Mouse (Mus musculus) hindbrain, postnatal 0 days (tissue): ENCODE data around the gene Hddc3. TPM values are rescaled to one million over a fixed set of nuclear protein-coding genes. Genes with fewer than 3 reads are reported as not detected.

Experiments
- ATAC-seq: fragments of 200-750 bp; cut with Nextera tagmentation; 2 replicates; pipeline ENCODE4 v1.8.0; 2017; ENCODE audit warnings: mild to moderate bottlenecking, moderate TSS enrichment, moderate library complexity
- DNase-seq: peaks from one replicate; pipeline ENCODE4 v3.0.0-alpha.2; 2015; ENCODE audit warnings: low spot score
- H3K27ac ChIP-seq: fragments of 300-500 bp; sonication (generic); 2 replicates; pipeline ENCODE4 v1.5.1; 2014; ENCODE audit warnings: mild to moderate bottlenecking
- H3K27me3 ChIP-seq: fragments of 300-500 bp; sonication (generic); 2 replicates; pipeline ENCODE4 v1.6.1; 2014; ENCODE audit warnings: low read length, mixed read lengths; ENCODE audit not compliant: insufficient read depth
- H3K36me3 ChIP-seq: fragments of 300-500 bp; sonication (generic); 2 replicates; pipeline ENCODE4 v1.6.1; 2014; ENCODE audit warnings: low read length, mixed read lengths; ENCODE audit not compliant: insufficient read depth
- H3K4me1 ChIP-seq: fragments of 300-500 bp; sonication (generic); 2 replicates; pipeline ENCODE4 v1.6.1; 2014; ENCODE audit warnings: antibody characterized with exemption, low read length, mixed read lengths; ENCODE audit not compliant: insufficient read depth
- H3K4me2 ChIP-seq: fragments of 300-500 bp; sonication (generic); 2 replicates; pipeline ENCODE4 v1.6.1; 2014; ENCODE audit warnings: low read depth, mild to moderate bottlenecking, low read length, moderate library complexity, mixed read lengths
- H3K4me3 ChIP-seq: fragments of 300-500 bp; sonication (generic); 2 replicates; pipeline ENCODE4 v1.5.1; 2014; ENCODE audit warnings: low read length
- H3K9ac ChIP-seq: fragments of 300-500 bp; sonication (generic); replicated peaks from 2 replicates; pipeline ENCODE4 v1.6.1; 2014; ENCODE audit warnings: mild to moderate bottlenecking, low read length, moderate library complexity, mixed read lengths
- H3K9me3 ChIP-seq: fragments of 300-500 bp; sonication (generic); 2 replicates; pipeline ENCODE4 v1.6.1; 2016; ENCODE audit warnings: low read length, mixed read lengths
- CTCF ChIP-seq: IDR thresholded peaks from 2 replicates; pipeline ENCODE4 v1.5.1; 2016; ENCODE audit warnings: antibody characterized with exemption, control low read depth, low read depth
- WGBS: fragments of 180-500 bp; shearing (Covaris S2); extraction: QIAGEN DNeasy Blood & Tissue Kit; methylation state at CpG from one replicate; pipeline ENCODE4 v1.1.7; 2014; 5-methylcytosine and 5-hydroxymethylcytosine counted together
- polyA plus RNA-seq: library from polyadenylated mRNA; unstranded; fragments of >200 nt; fragmentation: Nextera tagmentation; extraction: Ambion mirVana; gene quantifications from 2 replicates; pipeline ENCODE4 v1.2.1, GENCODE M21; 2015
- total RNA-seq: library from RNA; depleted of rRNA; stranded (reverse); fragments of >200 nt; gene quantifications from 2 replicates; pipeline ENCODE4 v1.2.3, GENCODE M21; 2014

Hddc3 gene
- total and polyA plus RNA-seq, 2 experiments from 2014 or later = 15.5 to 32.2 TPM

DNA sequence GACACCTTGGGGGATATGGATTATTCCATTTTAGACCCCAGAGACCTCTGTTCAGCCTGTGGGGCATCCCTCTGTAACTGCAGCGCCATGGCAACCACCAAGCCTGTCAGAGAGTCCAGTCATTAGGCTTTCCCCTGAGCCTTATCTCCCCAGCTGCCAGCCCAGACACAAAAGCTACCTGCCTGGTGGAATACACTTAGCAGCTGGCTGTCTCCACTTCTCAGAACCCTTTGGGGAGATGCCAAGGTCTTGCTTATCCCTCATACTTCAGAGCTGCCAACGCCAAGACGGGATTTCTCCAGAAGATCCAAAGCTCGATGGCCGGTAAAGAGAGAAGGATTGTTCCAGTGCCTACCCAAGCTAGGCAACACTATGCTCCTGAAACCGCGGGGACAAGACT is 1.1 kb upstream of the Hddc3 start:
- Histone ChIP-seq H3K4me2 (no peak overlapping the region), H3K36me3 (peaks cover 5% of the 10 kb centered on the region; the same call in 1 of the 2 replicates), H3K9ac (no peak overlapping the region), H3K4me1 (peaks cover 6% of the 10 kb centered on the region; the same call in 1 of the 2 replicates), H3K9me3 (no peaks in the 10 kb centered on the region), H3K27me3 (no peaks in the 10 kb centered on the region), H3K4me3 (no peak overlapping the region), H3K27ac (no peak overlapping the region; the same call in 1 of the 2 replicates)
- ATAC-seq = no peak
- TF ChIP-seq CTCF = no peak
- no peak for DNase-seq
- 63% methylated on average over 7 of the region's 7 CpGs for WGBS

- peak overlapping the region; percentile 53 for H3K9ac ChIP-seq
- no peak for ATAC-seq
- H3K27ac ChIP-seq = peak overlapping the region; percentile 64
- no peaks in the 10 kb centered on the region for H3K36me3 ChIP-seq
- 27% methylated on average over 19 of the region's 19 CpGs for WGBS
- peaks cover 6% of the 10 kb centered on the region; the same call in 1 of the 2 replicates for H3K4me1 ChIP-seq
- H3K27me3 ChIP-seq = no peaks in the 10 kb centered on the region
- TF ChIP-seq CTCF = no peak
- DNase-seq = no peak
- H3K4me2 ChIP-seq = peak overlapping the region; percentile 61
- no peaks in the 10 kb centered on the region for H3K9me3 ChIP-seq
- H3K4me3 ChIP-seq = peak overlapping the region; percentile 39
Observed at GRCm38 (mm10) chr7:80343270-80344018, 540 bp downstream of the Hddc3 start.

GRCm38 (mm10) chr7:80346173-80346572 is 3.3 kb downstream of the Hddc3 start:
- Histone ChIP-seq H3K4me2 (no peak overlapping the region), H3K36me3 (peaks cover 10% of the 10 kb centered on the region; the same call in 1 of the 2 replicates), H3K4me1 (peaks cover 6% of the 10 kb centered on the region; the same call in 1 of the 2 replicates), H3K27ac (no peak overlapping the region), H3K27me3 (no peaks in the 10 kb centered on the region), H3K4me3 (no peak overlapping the region), H3K9me3 (no peaks in the 10 kb centered on the region), H3K9ac (no peak overlapping the region)
- DNase-seq (no peak), ATAC-seq (no peak)
- no peak for TF ChIP-seq CTCF
- 97% methylated on average over 9 of the region's 9 CpGs for WGBS

DNA sequence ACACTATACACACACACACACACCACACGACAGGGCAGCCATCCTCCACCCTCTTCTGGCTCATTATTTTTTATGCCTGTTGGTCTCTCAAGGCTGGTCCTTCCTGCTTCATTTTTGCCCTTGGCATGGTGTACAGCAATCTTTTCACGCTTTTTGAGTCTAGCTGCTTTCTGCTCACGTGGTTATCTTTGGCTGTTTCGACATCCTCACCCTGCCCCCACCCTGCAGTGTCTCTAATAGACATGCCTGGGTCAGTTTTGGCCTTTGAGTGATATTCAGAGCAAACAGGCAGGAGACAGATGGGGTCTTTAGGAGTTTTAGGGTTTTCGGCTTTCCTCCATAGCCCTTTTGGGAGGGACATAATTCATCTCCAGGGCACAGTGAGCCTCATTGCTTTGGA is 3.9 kb downstream of the Hddc3 start:
- H3K9me3 ChIP-seq = no peaks in the 10 kb centered on the region
- peaks cover 15% of the 10 kb centered on the region; the same call in 1 of the 2 replicates for H3K36me3 ChIP-seq
- no peak overlapping the region for H3K27ac ChIP-seq
- DNase-seq = no peak
- no peaks in the 10 kb centered on the region for H3K27me3 ChIP-seq
- 79% methylated on average over 5 of the region's 5 CpGs for WGBS
- no peak for TF ChIP-seq CTCF
- no peak overlapping the region for H3K4me2 ChIP-seq
- no peak overlapping the region for H3K4me3 ChIP-seq
- no peak for ATAC-seq
- H3K9ac ChIP-seq = no peak overlapping the region
- peaks cover 6% of the 10 kb centered on the region; the same call in 1 of the 2 replicates for H3K4me1 ChIP-seq

DNA sequence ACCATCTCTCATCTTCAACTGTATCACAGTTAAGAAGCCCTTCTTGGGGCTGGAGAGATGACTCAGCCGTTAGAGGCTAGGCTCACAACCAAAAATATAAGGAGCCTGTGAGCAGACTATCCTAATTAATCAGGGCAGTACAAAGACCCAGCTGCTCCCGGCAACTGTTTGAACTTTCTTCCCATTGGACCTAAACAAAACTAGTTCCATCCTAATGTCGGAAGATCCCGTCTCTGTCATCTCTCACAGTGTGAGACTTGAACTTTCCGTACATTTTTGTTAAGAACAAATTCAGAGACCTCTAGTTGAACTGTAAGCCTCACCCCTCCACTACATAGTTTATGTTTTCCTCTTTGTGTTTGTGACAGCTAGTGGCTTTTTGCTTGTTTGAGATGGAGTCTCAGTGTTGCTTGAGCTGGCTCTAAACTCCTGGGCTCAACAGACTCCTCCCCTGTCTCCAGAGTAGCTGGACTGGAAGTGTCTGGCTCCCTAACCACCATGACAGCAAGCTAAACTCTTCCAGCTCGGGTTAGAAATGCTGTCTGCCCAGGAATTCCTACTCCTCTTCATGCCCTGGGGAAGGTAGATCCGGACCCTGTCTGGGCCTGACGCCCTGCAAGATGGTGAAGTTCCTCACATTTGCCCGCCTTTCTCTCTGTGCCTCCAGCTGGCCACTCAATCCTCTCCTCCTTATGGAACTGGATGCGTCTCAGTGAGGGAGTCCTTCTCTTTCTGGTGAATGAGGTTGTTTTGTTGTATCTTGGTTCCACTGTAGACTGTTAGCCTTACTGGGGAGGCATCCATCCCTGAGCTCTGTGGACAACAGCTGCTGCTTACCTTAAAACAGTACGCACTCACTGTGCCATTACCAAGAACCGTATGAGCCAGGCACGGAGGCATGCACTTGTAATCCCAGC is 5.0 kb downstream of the Hddc3 start:
- WGBS = 60% methylated on average over 13 of the region's 13 CpGs
- ATAC-seq (no peak), DNase-seq (no peak)
- Histone ChIP-seq H3K36me3 (peaks cover 19% of the 10 kb centered on the region; the same call in 1 of the 2 replicates), H3K4me1 (peaks cover 6% of the 10 kb centered on the region; the same call in 1 of the 2 replicates), H3K9ac (no peak overlapping the region), H3K4me3 (no peak overlapping the region), H3K27me3 (no peaks in the 10 kb centered on the region), H3K27ac (peak overlapping the region; percentile 41; the same call in 1 of the 2 replicates), H3K4me2 (no peak overlapping the region), H3K9me3 (no peaks in the 10 kb centered on the region)
- no peak for TF ChIP-seq CTCF

- TF ChIP-seq CTCF = no peak
- Histone ChIP-seq H3K27ac (no peak overlapping the region), H3K27me3 (no peaks in the 10 kb centered on the region), H3K36me3 (peaks cover 30% of the 10 kb centered on the region; the same call in 1 of the 2 replicates), H3K9ac (no peak overlapping the region), H3K4me2 (no peak overlapping the region), H3K4me1 (no peaks in the 10 kb centered on the region), H3K4me3 (no peak overlapping the region), H3K9me3 (no peaks in the 10 kb centered on the region)
- WGBS = 81% methylated on average over 2 of the region's 2 CpGs
- no peak for ATAC-seq
- DNase-seq = no peak
Observed at GRCm38 (mm10) chr7:80350808-80351207, 7.9 kb downstream of the Hddc3 start.
